Mouse (Mus musculus): ENCODE measurements around the gene Ubr1. TPM values are rescaled to one million over a fixed set of nuclear protein-coding genes. Genes with fewer than 3 reads are reported as not detected.
"Not testable (repeated sequence)": the region's sequence is repeated elsewhere in the genome, so short reads cannot be mapped to it uniquely, and the experiment has no call there.

Ubr1 gene
- polyA plus RNA-seq, 1 experiment from 2014 or later: 17.9 TPM

GRCm38 (mm10) chr2:121006986-121007385 lies 36.5 kb upstream of the Ubr1 start:
- WGBS: 90% methylated on average over 1 of the region's 1 CpGs
- H3K4me2 ChIP-seq (ENCODE audit: low read depth, low read length): no peak overlapping the region
- H3K27ac ChIP-seq (replicated peaks; ENCODE audit: low read depth, low read length): no peak overlapping the region
- no peaks in the 10 kb centered on the region for H3K27me3 ChIP-seq (replicated peaks; ENCODE audit: control insufficient read depth, insufficient read depth, low read length)
- no peak for DNase-seq (ENCODE audit: low spot score)
- no peak overlapping the region for H3K9ac ChIP-seq (ENCODE audit: low read depth, low read length)
- H3K4me1 ChIP-seq (ENCODE audit: control insufficient read depth, insufficient read depth, low read length): 0 out of 2 replicates have a peak, but pooled peaks cover 6% of the 10 kb centered on the region
- H3K4me3 ChIP-seq (ENCODE audit: low read depth, low read length): no peak overlapping the region
- no peaks in the 10 kb centered on the region for H3K9me3 ChIP-seq (ENCODE audit: control insufficient read depth, low read length)
- 0 out of 2 replicates have a peak, but pooled peaks cover 11% of the 10 kb centered on the region for H3K36me3 ChIP-seq (ENCODE audit: control insufficient read depth, insufficient read depth, low read length)
- ATAC-seq (ENCODE audit: low read depth): no peak

- ATAC-seq (ENCODE audit: low read depth) (no peak), DNase-seq (ENCODE audit: low spot score) (no peak)
- WGBS: 78% methylated on average over 7 of the region's 7 CpGs
- Histone ChIP-seq H3K4me2 (ENCODE audit: low read depth, low read length) (no peak overlapping the region), H3K27ac (replicated peaks; ENCODE audit: low read depth, low read length) (no peak overlapping the region), H3K4me3 (ENCODE audit: low read depth, low read length) (no peak overlapping the region), H3K9me3 (ENCODE audit: control insufficient read depth, low read length) (no peaks in the 10 kb centered on the region), H3K9ac (ENCODE audit: low read depth, low read length) (no peak overlapping the region), H3K36me3 (ENCODE audit: control insufficient read depth, insufficient read depth, low read length) (no peaks in the 10 kb centered on the region), H3K27me3 (replicated peaks; ENCODE audit: control insufficient read depth, insufficient read depth, low read length) (no peaks in the 10 kb centered on the region), H3K4me1 (ENCODE audit: control insufficient read depth, insufficient read depth, low read length) (0 out of 2 replicates have a peak, but pooled peaks cover 3% of the 10 kb centered on the region)
Observed at GRCm38 (mm10) chr2:121004018-121004811, 33.7 kb upstream of the Ubr1 start.

GRCm38 (mm10) chr2:121003586-121003985 lies 33.1 kb upstream of the Ubr1 start:
- Histone ChIP-seq H3K4me3 (ENCODE audit: low read depth, low read length) (no peak overlapping the region), H3K9me3 (ENCODE audit: control insufficient read depth, low read length) (no peaks in the 10 kb centered on the region), H3K9ac (ENCODE audit: low read depth, low read length) (no peak overlapping the region), H3K4me2 (ENCODE audit: low read depth, low read length) (no peak overlapping the region), H3K27me3 (replicated peaks; ENCODE audit: control insufficient read depth, insufficient read depth, low read length) (no peaks in the 10 kb centered on the region), H3K27ac (replicated peaks; ENCODE audit: low read depth, low read length) (no peak overlapping the region), H3K36me3 (ENCODE audit: control insufficient read depth, insufficient read depth, low read length) (no peaks in the 10 kb centered on the region), H3K4me1 (ENCODE audit: control insufficient read depth, insufficient read depth, low read length) (no peaks in the 10 kb centered on the region)
- no peak for ATAC-seq (ENCODE audit: low read depth)
- 67% methylated on average over 2 of the region's 2 CpGs for WGBS
- DNase-seq (ENCODE audit: low spot score): no peak

- no peak overlapping the region for H3K4me3 ChIP-seq (ENCODE audit: low read depth, low read length)
- no peak overlapping the region for H3K9ac ChIP-seq (ENCODE audit: low read depth, low read length)
- no peak for DNase-seq (ENCODE audit: low spot score)
- H3K36me3 ChIP-seq (ENCODE audit: control insufficient read depth, insufficient read depth, low read length): no peaks in the 10 kb centered on the region
- WGBS: 78% methylated on average over 8 of the region's 8 CpGs
- H3K4me1 ChIP-seq (ENCODE audit: control insufficient read depth, insufficient read depth, low read length): no peaks in the 10 kb centered on the region
- no peaks in the 10 kb centered on the region for H3K9me3 ChIP-seq (ENCODE audit: control insufficient read depth, low read length)
- ATAC-seq (ENCODE audit: low read depth): no peak
- H3K4me2 ChIP-seq (ENCODE audit: low read depth, low read length): no peak overlapping the region
- H3K27ac ChIP-seq (replicated peaks; ENCODE audit: low read depth, low read length): no peak overlapping the region
- H3K27me3 ChIP-seq (replicated peaks; ENCODE audit: control insufficient read depth, insufficient read depth, low read length): no peaks in the 10 kb centered on the region
Observed at GRCm38 (mm10) chr2:120998863-120999262, 28.3 kb upstream of the Ubr1 start.

- not testable (repeated sequence) for H3K4me3 ChIP-seq (ENCODE audit: low read depth, low read length); H3K27me3 ChIP-seq (replicated peaks; ENCODE audit: control insufficient read depth, insufficient read depth, low read length); H3K4me1 ChIP-seq (ENCODE audit: control insufficient read depth, insufficient read depth, low read length); H3K4me2 ChIP-seq (ENCODE audit: low read depth, low read length); H3K9me3 ChIP-seq (ENCODE audit: control insufficient read depth, low read length); H3K27ac ChIP-seq (replicated peaks; ENCODE audit: low read depth, low read length); H3K9ac ChIP-seq (ENCODE audit: low read depth, low read length); DNase-seq (ENCODE audit: low spot score); H3K36me3 ChIP-seq (ENCODE audit: control insufficient read depth, insufficient read depth, low read length); ATAC-seq (ENCODE audit: low read depth)
- 87% methylated on average over 1 of the region's 1 CpGs for WGBS
Observed at GRCm38 (mm10) chr2:120996607-120997006, 26.1 kb upstream of the Ubr1 start.

GRCm38 (mm10) chr2:120991196-120991595 lies 20.7 kb upstream of the Ubr1 start:
- no peak overlapping the region for H3K27ac ChIP-seq (replicated peaks; ENCODE audit: low read depth, low read length)
- 65% methylated on average over 4 of the region's 4 CpGs for WGBS
- H3K4me3 ChIP-seq (ENCODE audit: low read depth, low read length): no peak overlapping the region
- no peak for ATAC-seq (ENCODE audit: low read depth)
- H3K36me3 ChIP-seq (ENCODE audit: control insufficient read depth, insufficient read depth, low read length): no peaks in the 10 kb centered on the region
- no peak overlapping the region for H3K4me2 ChIP-seq (ENCODE audit: low read depth, low read length)
- no peak overlapping the region for H3K9ac ChIP-seq (ENCODE audit: low read depth, low read length)
- no peaks in the 10 kb centered on the region for H3K27me3 ChIP-seq (replicated peaks; ENCODE audit: control insufficient read depth, insufficient read depth, low read length)
- H3K9me3 ChIP-seq (ENCODE audit: control insufficient read depth, low read length): no peaks in the 10 kb centered on the region
- DNase-seq (ENCODE audit: low spot score): no peak
- no peaks in the 10 kb centered on the region for H3K4me1 ChIP-seq (ENCODE audit: control insufficient read depth, insufficient read depth, low read length)

- H3K9ac ChIP-seq (ENCODE audit: low read depth, low read length): no peak overlapping the region
- H3K9me3 ChIP-seq (ENCODE audit: control insufficient read depth, low read length): no peaks in the 10 kb centered on the region
- no peaks in the 10 kb centered on the region for H3K4me1 ChIP-seq (ENCODE audit: control insufficient read depth, insufficient read depth, low read length)
- H3K27ac ChIP-seq (replicated peaks; ENCODE audit: low read depth, low read length): no peak overlapping the region
- H3K4me2 ChIP-seq (ENCODE audit: low read depth, low read length): no peak overlapping the region
- no peaks in the 10 kb centered on the region for H3K36me3 ChIP-seq (ENCODE audit: control insufficient read depth, insufficient read depth, low read length)
- H3K4me3 ChIP-seq (ENCODE audit: low read depth, low read length): no peak overlapping the region
- ATAC-seq (ENCODE audit: low read depth) (no peak), DNase-seq (ENCODE audit: low spot score) (no peak)
- no peaks in the 10 kb centered on the region for H3K27me3 ChIP-seq (replicated peaks; ENCODE audit: control insufficient read depth, insufficient read depth, low read length)
- WGBS: 85% methylated on average over 1 of the region's 1 CpGs
Observed at GRCm38 (mm10) chr2:120985241-120985640, 14.7 kb upstream of the Ubr1 start.

- no peak for ATAC-seq (ENCODE audit: low read depth)
- H3K4me2 ChIP-seq (ENCODE audit: low read depth, low read length): no peak overlapping the region
- 13% methylated on average over 2 of the region's 2 CpGs for WGBS
Observed at GRCm38 (mm10) chr2:120983611-120984010, 13.1 kb upstream of the Ubr1 start.

GRCm38 (mm10) chr2:120980861-120981260 lies 10.3 kb upstream of the Ubr1 start:
- Histone ChIP-seq H3K4me1 (ENCODE audit: control insufficient read depth, insufficient read depth, low read length) (0 out of 2 replicates have a peak, but pooled peaks cover 2% of the 10 kb centered on the region), H3K4me3 (ENCODE audit: low read depth, low read length) (no peak overlapping the region), H3K27ac (replicated peaks; ENCODE audit: low read depth, low read length) (no peak overlapping the region), H3K9ac (ENCODE audit: low read depth, low read length) (no peak overlapping the region), H3K4me2 (ENCODE audit: low read depth, low read length) (no peak overlapping the region), H3K9me3 (ENCODE audit: control insufficient read depth, low read length) (no peaks in the 10 kb centered on the region), H3K27me3 (replicated peaks; ENCODE audit: control insufficient read depth, insufficient read depth, low read length) (peaks cover 4% of the 10 kb centered on the region; the same call in 1 of the 2 replicates), H3K36me3 (ENCODE audit: control insufficient read depth, insufficient read depth, low read length) (no peaks in the 10 kb centered on the region)
- 58% methylated on average over 2 of the region's 2 CpGs for WGBS
- no peak for DNase-seq (ENCODE audit: low spot score)
- ATAC-seq (ENCODE audit: low read depth): no peak

More at GRCm38 (mm10) chr2:120983611-120984010, 13.1 kb upstream of the Ubr1 start:
- H3K27me3 ChIP-seq (replicated peaks; ENCODE audit: control insufficient read depth, insufficient read depth, low read length): no peaks in the 10 kb centered on the region
- no peak for DNase-seq (ENCODE audit: low spot score)
- H3K4me3 ChIP-seq (ENCODE audit: low read depth, low read length): no peak overlapping the region
- no peaks in the 10 kb centered on the region for H3K9me3 ChIP-seq (ENCODE audit: control insufficient read depth, low read length)
- H3K36me3 ChIP-seq (ENCODE audit: control insufficient read depth, insufficient read depth, low read length): no peaks in the 10 kb centered on the region
- no peak overlapping the region for H3K9ac ChIP-seq (ENCODE audit: low read depth, low read length)
- no peaks in the 10 kb centered on the region for H3K4me1 ChIP-seq (ENCODE audit: control insufficient read depth, insufficient read depth, low read length)
- no peak overlapping the region for H3K27ac ChIP-seq (replicated peaks; ENCODE audit: low read depth, low read length)
